16 mouse cellular contexts compared by ENCODE assay signal in the genomic region with DNA sequence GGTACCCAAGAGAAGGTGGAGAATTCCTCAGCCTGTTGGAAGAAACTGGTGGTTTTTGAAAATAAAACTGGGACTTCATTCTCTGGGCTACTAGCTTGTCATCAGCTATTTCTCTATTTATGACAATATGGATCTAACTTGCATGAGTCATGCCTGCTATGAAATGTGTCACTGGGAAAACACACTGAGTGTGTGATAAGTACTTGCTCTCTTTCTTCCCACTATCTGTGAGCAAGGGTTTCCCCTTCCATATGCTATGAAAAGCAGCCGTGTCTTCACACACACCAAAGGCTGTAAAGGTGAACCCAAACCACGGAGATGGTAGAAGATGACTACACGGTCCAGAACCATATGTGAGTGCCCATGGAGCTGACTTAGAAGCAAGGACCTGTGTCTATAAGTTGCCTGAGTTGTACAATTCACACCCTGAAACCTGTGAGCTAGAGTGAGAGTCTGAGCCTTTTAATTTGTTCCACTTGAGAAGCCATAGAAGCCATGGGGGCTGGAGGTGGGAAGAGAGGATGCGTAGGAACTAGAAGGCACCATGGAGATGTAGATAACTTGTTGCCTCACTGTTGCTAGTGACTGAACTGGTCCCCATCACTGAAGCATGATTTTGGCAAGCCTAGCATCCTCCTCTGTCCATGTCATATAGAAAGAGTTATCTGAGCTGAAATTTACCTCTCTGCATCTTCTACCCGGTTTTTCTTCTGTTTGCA. TPM values are rescaled to one million over a fixed set of nuclear protein-coding genes. Genes with fewer than 3 reads are reported as not detected.
"Had no signal": no experiment of that assay in that cellular context is flagged by ENCODE, and none has a peak within 500 bp of the region (broad histone marks: within the 10 kb centered on the region; RNA-seq: fewer than 3 reads in every experiment).

No protein-coding gene starts in this region.

- H3K27me3 ChIP-seq: neural tube, embryonic 12.5 days; stomach, embryonic 15.5 days had no signal

- H3K4me3 ChIP-seq: layer of hippocampus, adult 2 months; limb, embryonic 13.5 days; midbrain, embryonic 15.5 days; neural tube, embryonic 12.5 days; stomach, embryonic 15.5 days had no signal

- DNase-seq: kidney, adult 8-10 months; kidney, postnatal 4 days; left cerebral cortex, postnatal 4 days; lung, adult 18-20 months; thymus, postnatal 4 days had no signal

- H3K4me1 ChIP-seq: midbrain, embryonic 15.5 days; stomach, embryonic 15.5 days had no signal

- H3K4me2 ChIP-seq: limb, embryonic 13.5 days; midbrain, embryonic 15.5 days; neural tube, embryonic 12.5 days; stomach, embryonic 15.5 days had no signal

- H3K36me3 ChIP-seq: limb, embryonic 13.5 days; midbrain, embryonic 15.5 days; stomach, embryonic 15.5 days had no signal

- H3K9ac ChIP-seq: limb, embryonic 13.5 days; liver, embryonic 14.5 days; midbrain, embryonic 15.5 days; neural tube, embryonic 12.5 days; stomach, embryonic 15.5 days had no signal

- ATAC-seq: intestine, postnatal 0 days; midbrain, embryonic 15.5 days had no signal

- H3K9me3 ChIP-seq: limb, embryonic 13.5 days; midbrain, embryonic 15.5 days; neural tube, embryonic 12.5 days; stomach, embryonic 15.5 days had no signal

- H3K27ac ChIP-seq: kidney, postnatal 0 days; layer of hippocampus, adult 2 months; limb, embryonic 13.5 days; liver, embryonic 14.5 days; midbrain, embryonic 15.5 days; neural tube, embryonic 12.5 days; stomach, embryonic 15.5 days had no signal

RNA-seq across cellular contexts. Expression of a gene that starts 36.0 kb away (rescaled TPM):
- total RNA-seq: megakaryocyte progenitor cell, adult 5-6 weeks; monocyte, adult 5-6 weeks; neutrophil, adult 5-6 weeks had no signal
